Mouse (Mus musculus): ENCODE measurements around the gene Selenow.

Gene Selenow

GRCm38 (mm10) chr7:15922220-15922773 lies at the start of gene Selenow:
Gene Selenow, minus strand, starts transcription at chr7:15922402.
- DNase-seq (ENCODE audit: low spot score in 2 of 2) = peak; percentile 87 to 88

GRCm38 (mm10) chr7:15969674-15970073 lies 47.5 kb upstream of the Selenow start:
- DNase-seq (ENCODE audit: low spot score in 2 of 2) = no peak

DNA sequence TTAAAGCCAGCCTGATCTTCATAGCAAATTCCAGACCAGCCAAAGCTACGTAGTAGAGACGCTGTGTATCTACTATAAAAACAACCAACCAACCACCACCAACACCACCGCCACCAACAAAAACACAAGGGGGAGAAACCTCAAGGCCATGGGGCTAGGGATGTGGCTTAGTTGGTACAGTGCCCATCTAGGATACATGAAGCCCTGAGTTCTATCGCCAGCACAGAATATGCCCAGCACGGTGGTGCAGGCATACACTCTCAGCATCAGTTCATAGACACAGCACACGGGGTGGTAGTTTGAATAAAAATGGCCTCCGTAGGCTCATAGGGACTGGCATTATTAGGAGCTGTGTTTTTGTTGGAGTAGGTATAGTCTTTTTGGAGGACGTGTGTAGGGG lies 46.1 kb upstream of the Selenow start:
- DNase-seq (ENCODE audit: low spot score in 2 of 2) = no peak

DNA sequence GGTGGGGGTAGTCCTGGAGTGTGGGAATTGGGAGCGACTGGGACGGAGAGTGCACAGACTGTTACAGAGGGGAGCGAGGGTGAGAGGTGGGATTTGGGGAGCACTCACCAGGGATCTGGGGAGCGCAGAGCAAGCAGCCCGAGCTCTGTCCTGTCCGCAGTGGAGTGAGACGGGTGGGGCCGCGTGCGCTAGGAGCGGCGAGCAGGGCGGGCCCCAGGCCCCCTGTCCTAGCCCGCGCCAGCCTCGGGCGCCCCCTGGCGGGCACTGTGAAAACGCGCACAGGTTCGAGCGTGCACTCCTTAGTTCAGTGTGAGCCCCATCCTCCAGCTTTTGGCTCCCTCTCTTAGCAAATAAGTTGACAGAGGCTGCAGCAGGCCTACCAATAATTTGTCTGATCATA lies 45.1 kb upstream of the Selenow start, which contains the start of gene Ehd2:
Ehd2 (minus strand) TSS at position 256 of the 400 bp plus-strand sequence.
- peak; percentile 80 to 87 for DNase-seq (ENCODE audit: low spot score in 2 of 2)

DNA sequence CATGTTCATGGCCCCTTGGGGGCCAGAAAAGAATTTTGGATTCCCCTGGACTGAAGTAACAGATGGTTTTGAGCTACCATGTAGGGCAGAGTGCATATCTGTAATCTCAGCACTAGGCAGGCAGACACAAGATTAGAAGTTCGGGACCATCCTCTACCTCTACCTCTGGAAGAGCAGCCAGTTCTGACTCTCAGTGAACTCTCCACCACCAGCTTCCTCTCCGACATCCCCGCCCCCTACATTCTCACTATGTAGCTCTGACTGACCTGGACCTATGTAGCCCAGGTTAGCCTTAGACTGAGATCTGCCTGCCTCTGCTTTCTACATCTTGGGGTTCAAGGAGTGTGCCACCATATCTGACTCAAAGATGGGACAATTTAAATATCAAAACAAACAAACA lies 44.3 kb upstream of the Selenow start:
- no peak for DNase-seq (ENCODE audit: low spot score in 2 of 2)

- DNase-seq (ENCODE audit: low spot score in 2 of 2) = no peak
Observed at GRCm38 (mm10) chr7:15963798-15964652, 41.8 kb upstream of the Selenow start.

DNA sequence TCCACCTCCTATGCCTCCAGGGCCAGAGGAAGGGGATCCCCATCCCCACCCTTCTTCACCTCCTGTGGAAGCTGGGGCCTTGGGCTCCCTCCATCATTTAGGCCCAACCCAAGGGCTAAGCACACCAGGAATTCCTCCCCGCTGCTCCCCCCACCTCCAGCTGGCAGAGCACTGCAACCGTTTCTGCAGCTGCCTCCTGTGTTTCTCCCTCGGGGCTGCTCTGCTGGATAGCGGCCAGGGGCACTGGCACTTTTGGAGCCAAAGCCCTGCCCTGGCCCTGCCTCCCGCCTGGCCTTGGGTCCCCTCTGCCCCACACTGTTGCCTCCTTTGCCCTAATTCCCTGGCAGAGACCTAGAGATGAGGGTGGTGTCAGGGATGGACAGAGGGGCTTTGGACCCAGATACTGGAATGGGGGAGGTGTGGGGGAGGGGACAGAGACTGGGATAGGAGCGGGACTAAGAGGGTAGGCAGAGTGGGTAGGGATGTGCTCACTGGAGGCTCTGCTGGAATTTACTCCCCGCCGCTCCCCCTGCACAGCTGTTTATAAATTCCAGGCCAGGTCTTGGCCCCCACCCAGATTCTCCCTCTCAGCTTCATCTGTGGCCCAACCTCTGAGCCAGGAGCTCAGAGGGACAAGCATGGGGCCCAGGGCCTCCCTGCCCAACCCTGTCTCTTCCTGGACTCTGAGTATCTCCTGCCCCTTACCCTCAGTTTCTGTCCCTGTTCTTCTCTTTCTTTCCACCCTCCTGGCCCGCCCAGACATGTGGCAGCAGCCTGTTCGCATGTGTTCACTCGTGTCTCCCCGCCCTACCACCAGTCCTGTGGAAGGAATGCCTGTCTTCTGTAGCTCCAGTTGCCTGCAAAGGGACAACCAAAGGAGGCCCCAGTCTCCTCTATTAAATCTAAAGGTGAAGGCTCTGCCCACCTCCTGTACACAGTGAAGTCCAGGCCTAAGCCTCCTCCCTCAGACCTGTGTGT lies 40.4 kb upstream of the Selenow start:
- DNase-seq (ENCODE audit: low spot score in 2 of 2) = peak; percentile 84 to 87

GRCm38 (mm10) chr7:15961798-15962197 lies 39.6 kb upstream of the Selenow start:
- no peak for DNase-seq (ENCODE audit: low spot score in 2 of 2)

DNA sequence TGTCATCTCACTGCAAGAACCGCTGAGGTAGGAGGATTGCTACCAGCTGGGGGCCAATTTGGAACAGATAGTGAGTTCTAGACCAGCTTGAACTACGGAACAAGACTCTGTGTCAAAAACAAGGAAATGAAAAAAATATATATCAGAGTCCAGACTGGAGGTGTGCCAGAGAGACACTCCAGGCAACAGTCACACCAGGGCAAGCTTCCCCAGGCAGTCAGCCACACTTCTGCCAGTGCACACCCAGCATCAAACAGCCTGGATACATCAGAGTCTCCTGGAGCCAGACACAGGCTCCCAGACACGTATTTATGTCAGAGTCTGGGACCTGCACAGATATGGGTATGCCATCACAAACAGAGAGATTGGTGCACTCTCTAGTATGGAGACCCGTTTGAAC lies 39.0 kb upstream of the Selenow start:
- no peak for DNase-seq (ENCODE audit: low spot score in 2 of 2)

DNA sequence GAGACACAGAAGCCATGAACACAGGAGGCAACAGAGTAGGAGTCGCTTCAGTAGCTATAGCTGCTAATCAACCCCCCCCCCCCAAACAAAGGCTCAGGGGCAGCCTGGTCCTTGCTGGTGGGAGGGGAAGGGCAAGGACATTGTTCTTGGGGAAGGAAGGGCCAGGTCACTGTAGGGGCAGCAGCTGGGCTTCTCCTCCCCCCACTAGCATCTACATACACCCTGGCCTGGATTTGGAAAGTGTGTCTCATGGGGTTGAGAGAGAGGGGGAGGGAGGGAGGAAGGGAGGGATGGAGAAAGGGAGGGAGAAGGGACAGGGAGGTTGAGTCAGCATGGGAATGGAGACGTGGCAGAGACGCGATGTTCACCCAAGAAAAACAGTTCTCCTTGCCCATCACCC lies 38.5 kb upstream of the Selenow start:
- no peak for DNase-seq (ENCODE audit: low spot score in 2 of 2)

- DNase-seq (ENCODE audit: low spot score in 2 of 2) = no peak
Observed at GRCm38 (mm10) chr7:15956143-15956542, 33.9 kb upstream of the Selenow start.

GRCm38 (mm10) chr7:15955509-15955908 lies 33.3 kb upstream of the Selenow start:
- no peak for DNase-seq (ENCODE audit: low spot score in 2 of 2)

- DNase-seq (ENCODE audit: low spot score in 2 of 2) = no peak
Observed at GRCm38 (mm10) chr7:15954978-15955443, 32.8 kb upstream of the Selenow start.

DNA sequence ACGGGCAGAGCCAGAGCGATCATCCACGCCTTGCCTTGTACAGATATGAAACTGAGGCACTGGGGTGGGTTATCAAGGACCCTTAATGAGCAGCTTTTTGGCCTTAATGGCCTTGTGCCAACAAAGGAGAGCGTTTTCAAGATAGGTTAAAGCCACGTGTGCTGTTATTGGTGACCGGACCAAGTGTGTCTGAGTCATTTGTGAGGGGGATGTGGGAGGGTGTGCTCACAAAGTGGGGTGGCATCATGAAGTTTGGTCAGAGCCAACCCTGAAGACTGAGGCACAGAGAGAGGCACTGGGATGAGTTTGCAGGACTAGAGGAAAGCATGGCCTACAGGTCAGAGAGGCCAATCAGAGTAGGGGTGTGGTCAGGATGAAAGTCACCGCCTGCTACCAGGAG lies 32.2 kb upstream of the Selenow start:
- no peak for DNase-seq (ENCODE audit: low spot score in 2 of 2)

DNA sequence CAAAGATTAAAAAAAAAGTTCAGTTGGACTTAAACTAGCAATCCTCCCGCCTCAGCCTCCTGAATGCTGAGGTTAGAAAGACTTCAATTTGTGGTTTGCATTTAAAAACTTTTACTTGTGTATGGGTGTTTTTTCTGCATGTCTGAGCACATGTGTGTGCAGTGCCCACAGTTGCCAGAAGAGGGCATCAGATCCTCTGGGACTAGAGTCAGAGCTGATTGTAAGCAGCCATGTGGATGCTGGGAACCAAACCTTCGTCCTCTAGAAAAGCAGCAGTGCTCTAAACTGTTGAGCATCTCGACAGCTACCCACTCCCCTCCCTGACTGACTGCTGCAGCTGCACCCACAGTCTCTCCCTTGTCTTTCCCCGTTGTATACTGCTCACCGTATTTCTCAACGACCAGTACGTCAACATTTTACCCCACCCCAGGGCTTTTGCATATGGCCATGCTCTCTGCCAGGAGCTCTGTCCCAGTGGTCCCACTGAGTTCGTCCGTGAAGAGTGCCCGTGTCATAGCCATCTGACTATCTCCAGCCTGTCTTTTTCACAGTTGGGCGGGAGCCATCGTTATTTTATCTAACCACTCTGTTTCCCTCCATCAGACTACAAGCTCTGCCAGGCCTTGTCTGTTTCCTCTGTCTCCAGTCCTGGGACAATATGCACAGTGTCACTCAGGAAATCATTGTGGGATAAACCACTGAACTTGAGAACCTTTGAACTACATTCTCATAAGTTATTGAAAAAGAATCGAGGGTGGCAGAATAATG lies 31.3 kb upstream of the Selenow start:
- DNase-seq (ENCODE audit: low spot score in 2 of 2) = no peak

- no peak for DNase-seq (ENCODE audit: low spot score in 2 of 2)
Observed at GRCm38 (mm10) chr7:15952416-15952815, 30.2 kb upstream of the Selenow start.

GRCm38 (mm10) chr7:15950008-15950407 lies 27.8 kb upstream of the Selenow start:
- DNase-seq (ENCODE audit: low spot score in 2 of 2) = no peak

DNA sequence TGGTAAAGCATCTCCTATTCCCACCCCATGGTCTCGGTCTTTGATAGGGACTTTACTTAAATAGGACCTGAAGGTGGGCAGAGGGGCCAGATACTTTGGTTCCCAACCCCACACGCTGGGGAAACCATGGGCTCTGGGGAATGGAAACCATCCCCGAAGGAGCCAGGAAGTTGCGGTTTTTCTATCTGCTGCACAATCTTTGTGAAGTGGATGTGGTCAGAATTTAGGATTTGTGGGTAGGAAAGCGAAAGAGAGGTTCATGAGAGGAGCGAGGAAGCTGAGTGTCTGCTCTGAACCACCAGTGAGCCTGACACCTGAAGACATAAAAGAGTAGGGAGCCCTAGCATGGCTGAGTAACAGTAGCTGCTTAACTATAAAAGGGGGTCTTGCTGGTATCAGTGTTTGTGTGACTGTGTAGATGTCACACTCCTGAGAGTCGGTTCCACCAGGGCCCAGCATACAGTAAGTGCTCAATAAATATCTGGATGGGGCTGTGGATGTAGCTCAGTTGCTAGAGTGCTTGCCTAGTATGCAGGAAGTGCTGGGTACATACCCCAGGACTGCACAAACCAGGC lies 27.1 kb upstream of the Selenow start:
- DNase-seq (ENCODE audit: low spot score in 2 of 2) = no peak

GRCm38 (mm10) chr7:15948381-15948941 lies 26.3 kb upstream of the Selenow start:
- peak; percentile 82 to 90 for DNase-seq (ENCODE audit: low spot score in 2 of 2)

DNA sequence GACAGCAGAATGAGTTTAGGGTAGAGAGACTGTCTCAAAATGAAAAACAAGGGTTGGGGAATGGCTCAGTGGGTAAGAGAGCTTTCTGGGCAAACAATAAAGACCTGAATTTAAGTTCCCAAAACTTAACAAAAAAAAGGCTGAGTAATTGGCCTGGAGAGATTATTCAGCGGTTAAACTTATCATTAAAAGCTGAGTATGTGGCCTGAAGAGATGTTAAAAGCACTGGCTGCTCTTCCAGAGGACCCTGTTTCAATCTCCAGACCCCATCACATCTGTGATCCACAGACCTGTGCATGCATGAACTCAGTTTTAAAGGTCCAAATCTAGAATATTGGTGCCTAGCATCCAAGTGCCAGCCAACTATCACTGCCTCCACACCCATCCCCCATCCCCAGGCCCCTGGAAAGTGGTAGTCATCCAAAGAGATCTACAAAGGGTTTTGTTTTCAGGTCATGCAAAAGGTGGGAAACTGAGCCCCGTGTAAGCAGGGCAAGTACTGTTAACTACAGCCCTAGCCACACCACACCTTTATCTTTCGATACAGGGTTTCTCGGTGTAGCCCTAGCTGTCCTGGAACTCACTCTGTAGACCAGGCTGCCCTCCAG lies 25.6 kb upstream of the Selenow start:
- no peak for DNase-seq (ENCODE audit: low spot score in 2 of 2)
